Mouse (Mus musculus): Measurements from ENCODE around the gene Tet3. TPM values are rescaled to one million over a fixed set of nuclear protein-coding genes. Genes with fewer than 3 reads are reported as not detected.

Gene Tet3
- polyA plus RNA-seq, 1 experiment, result 32.6 TPM

DNA sequence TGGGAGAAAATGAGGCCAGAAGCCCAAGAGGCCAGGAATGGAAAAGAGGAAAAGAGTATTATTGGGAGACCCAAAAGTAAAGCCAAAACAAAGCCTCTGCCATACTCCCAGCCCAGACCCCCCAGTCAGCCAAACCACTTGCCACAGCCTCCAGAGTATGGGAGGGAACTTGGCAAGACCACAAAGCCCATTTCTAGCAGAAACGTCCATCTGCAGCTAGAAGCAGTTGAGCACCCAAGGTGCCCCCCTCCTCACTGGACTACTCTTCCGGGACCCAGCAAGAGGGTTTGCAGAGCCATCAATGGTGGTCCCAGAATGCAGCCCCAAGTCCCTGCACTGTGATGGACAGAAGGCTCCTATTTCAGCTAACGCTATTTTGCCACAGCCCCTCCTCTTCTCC, 21.1 kb downstream of the Tet3 start:
- Histone ChIP-seq H3K36me3 (ENCODE audit: control insufficient read depth, insufficient read depth, low read length) (no peaks in the 10 kb centered on the region), H3K27ac (ENCODE audit: control insufficient read depth, insufficient read depth, low read length) (no peak overlapping the region), H3K4me1 (replicated peaks; ENCODE audit: control insufficient read depth, insufficient read depth, low read length) (peaks cover 46% of the 10 kb centered on the region), H3K27me3 (ENCODE audit: control insufficient read depth, insufficient read depth, low read length) (no peaks in the 10 kb centered on the region), H3K4me3 (ENCODE audit: control insufficient read depth, insufficient read depth, low read length) (no peak overlapping the region)
- WGBS, result 29% methylated on average over 3 of the region's 3 CpGs
- TF ChIP-seq CTCF (IDR thresholded peaks at IDR 0.05; ENCODE audit: borderline replicate concordance, control insufficient read depth, extremely low read depth, insufficient read depth, low read length, poor library complexity) (no peak), POLR2A (IDR thresholded peaks at IDR 0.05; ENCODE audit: control insufficient read depth, extremely low read depth, insufficient read depth, low read length, poor library complexity) (no peak)
- DNase-seq, result no peak

DNA sequence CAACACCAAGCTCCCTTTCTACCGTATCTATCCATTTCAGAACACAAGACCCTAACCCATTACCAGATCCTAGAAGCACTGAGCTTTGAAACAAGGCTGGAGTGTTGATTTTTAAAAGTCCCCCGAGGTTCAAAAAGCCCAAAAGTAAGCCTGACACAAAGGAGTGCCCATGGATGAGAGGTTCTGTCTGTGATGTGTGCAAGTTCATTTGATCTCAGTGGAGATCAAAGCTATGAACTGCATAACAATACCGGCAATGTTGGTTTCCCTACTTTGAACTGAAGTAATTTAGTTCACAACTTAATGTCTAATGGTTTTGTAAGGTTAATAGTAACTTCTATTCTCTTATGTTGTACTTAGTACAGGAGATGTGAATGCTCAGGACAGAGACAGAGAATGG, 21.7 kb downstream of the Tet3 start:
- H3K36me3 ChIP-seq (ENCODE audit: control insufficient read depth, insufficient read depth, low read length), result no peaks in the 10 kb centered on the region
- H3K4me3 ChIP-seq (ENCODE audit: control insufficient read depth, insufficient read depth, low read length), result no peak overlapping the region
- H3K4me1 ChIP-seq (replicated peaks; ENCODE audit: control insufficient read depth, insufficient read depth, low read length), result peaks cover 46% of the 10 kb centered on the region
- no peaks in the 10 kb centered on the region for H3K27me3 ChIP-seq (ENCODE audit: control insufficient read depth, insufficient read depth, low read length)
- TF ChIP-seq CTCF (IDR thresholded peaks at IDR 0.05; ENCODE audit: borderline replicate concordance, control insufficient read depth, extremely low read depth, insufficient read depth, low read length, poor library complexity) (no peak), POLR2A (IDR thresholded peaks at IDR 0.05; ENCODE audit: control insufficient read depth, extremely low read depth, insufficient read depth, low read length, poor library complexity) (no peak)
- no peak overlapping the region for H3K27ac ChIP-seq (ENCODE audit: control insufficient read depth, insufficient read depth, low read length)
- DNase-seq, result no peak
- WGBS, result 30% methylated on average over 3 of the region's 3 CpGs

DNA sequence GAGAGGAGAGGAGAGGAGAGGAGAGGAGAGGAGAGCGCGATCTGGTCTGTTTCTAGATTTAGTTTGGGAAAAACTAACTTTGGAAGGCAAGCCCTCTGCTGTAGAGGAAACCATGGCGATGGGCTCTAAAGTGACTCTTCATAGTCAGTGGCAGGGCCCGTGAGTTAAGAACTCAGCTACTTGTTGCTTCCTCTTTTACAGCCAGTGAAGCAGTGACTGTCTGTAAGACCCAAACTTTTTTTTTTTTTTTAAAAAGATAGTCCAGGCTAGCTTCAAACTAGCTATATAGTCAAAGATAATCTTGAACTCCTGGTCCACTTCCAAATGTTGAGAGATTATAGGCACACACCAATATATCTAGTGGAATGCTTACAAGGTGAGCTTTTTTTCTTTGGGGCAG, 22.3 kb downstream of the Tet3 start:
- peaks cover 39% of the 10 kb centered on the region for H3K4me1 ChIP-seq (replicated peaks; ENCODE audit: control insufficient read depth, insufficient read depth, low read length)
- WGBS, result 66% methylated on average over 4 of the region's 4 CpGs
- DNase-seq, result no peak
- no peak overlapping the region for H3K4me3 ChIP-seq (ENCODE audit: control insufficient read depth, insufficient read depth, low read length)
- TF ChIP-seq CTCF (IDR thresholded peaks at IDR 0.05; ENCODE audit: borderline replicate concordance, control insufficient read depth, extremely low read depth, insufficient read depth, low read length, poor library complexity) (no peak), POLR2A (IDR thresholded peaks at IDR 0.05; ENCODE audit: control insufficient read depth, extremely low read depth, insufficient read depth, low read length, poor library complexity) (no peak)
- H3K27me3 ChIP-seq (ENCODE audit: control insufficient read depth, insufficient read depth, low read length), result no peaks in the 10 kb centered on the region
- H3K36me3 ChIP-seq (ENCODE audit: control insufficient read depth, insufficient read depth, low read length), result no peaks in the 10 kb centered on the region
- no peak overlapping the region for H3K27ac ChIP-seq (ENCODE audit: control insufficient read depth, insufficient read depth, low read length)

DNA sequence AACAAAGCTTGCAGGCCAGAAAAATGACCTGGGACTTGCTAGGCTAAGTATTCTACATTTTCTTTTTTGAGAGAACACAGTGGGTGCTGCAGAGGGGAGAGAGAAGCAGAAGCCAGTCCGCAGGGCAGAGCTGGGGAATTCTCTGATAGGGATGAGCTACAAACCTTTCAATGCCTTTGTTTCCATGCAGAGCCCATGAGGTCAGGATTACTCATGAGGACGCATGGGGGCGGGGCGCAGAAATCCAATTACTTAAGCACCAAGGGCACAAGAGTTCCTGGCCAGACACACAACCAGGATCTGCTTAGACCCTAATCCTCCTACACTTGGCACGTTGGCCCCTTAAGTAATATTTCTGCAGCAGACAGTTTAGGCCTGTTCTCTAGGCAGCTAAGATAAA, 23.7 kb downstream of the Tet3 start:
- Histone ChIP-seq H3K36me3 (ENCODE audit: control insufficient read depth, insufficient read depth, low read length) (no peaks in the 10 kb centered on the region), H3K4me3 (ENCODE audit: control insufficient read depth, insufficient read depth, low read length) (no peak overlapping the region), H3K4me1 (replicated peaks; ENCODE audit: control insufficient read depth, insufficient read depth, low read length) (peaks cover 29% of the 10 kb centered on the region), H3K27me3 (ENCODE audit: control insufficient read depth, insufficient read depth, low read length) (no peaks in the 10 kb centered on the region), H3K27ac (ENCODE audit: control insufficient read depth, insufficient read depth, low read length) (no peak overlapping the region)
- TF ChIP-seq POLR2A (IDR thresholded peaks at IDR 0.05; ENCODE audit: control insufficient read depth, extremely low read depth, insufficient read depth, low read length, poor library complexity), result no peak
- TF ChIP-seq CTCF (IDR thresholded peaks at IDR 0.05; ENCODE audit: borderline replicate concordance, control insufficient read depth, extremely low read depth, insufficient read depth, low read length, poor library complexity), result no peak
- no peak for DNase-seq
- WGBS, result 100% methylated on average over 5 of the region's 5 CpGs

DNA sequence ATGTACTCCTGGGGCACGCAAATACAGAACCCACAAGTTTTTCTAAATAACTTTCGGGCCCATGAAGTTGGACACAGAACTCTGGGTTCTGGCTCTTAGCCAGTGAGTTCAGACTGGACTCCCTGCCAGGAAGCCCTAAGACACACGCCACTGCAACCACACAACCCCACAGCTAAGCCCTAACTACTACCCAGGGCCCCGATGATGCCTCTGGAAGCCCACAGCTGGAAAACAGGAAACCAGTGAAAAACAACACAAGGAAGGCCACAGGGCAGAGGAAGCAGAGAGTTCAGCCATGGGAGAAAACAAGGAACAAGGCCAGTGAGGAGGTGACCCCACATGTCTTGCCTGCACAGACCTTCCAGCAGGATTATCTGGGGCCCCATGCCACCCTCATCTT, 25.3 kb downstream of the Tet3 start:
- no peak overlapping the region for H3K27ac ChIP-seq (ENCODE audit: control insufficient read depth, insufficient read depth, low read length)
- WGBS, result 82% methylated on average over 4 of the region's 4 CpGs

DNA sequence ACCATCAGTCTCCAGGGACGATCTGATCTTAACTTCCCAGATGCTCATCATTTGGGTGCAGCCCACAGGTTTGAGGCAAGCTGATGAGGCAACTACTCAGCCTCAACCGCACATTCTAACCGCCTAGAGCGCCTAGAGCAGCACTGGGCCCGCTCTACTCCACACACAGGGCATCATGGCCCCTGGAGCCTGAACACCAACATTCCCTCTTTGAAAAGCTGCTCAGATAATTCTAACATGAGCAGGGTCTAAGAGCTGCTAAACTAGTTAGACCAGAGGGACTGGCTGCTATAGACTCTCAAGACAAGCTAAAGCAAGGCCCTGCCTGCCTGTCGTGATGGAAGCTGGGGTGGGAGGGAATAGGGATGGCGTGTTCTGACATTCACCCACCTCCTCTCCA, 25.9 kb downstream of the Tet3 start:
- Histone ChIP-seq H3K27ac (ENCODE audit: control insufficient read depth, insufficient read depth, low read length) (no peak overlapping the region), H3K4me1 (replicated peaks; ENCODE audit: control insufficient read depth, insufficient read depth, low read length) (peaks cover 20% of the 10 kb centered on the region), H3K4me3 (ENCODE audit: control insufficient read depth, insufficient read depth, low read length) (no peak overlapping the region), H3K36me3 (ENCODE audit: control insufficient read depth, insufficient read depth, low read length) (no peaks in the 10 kb centered on the region), H3K27me3 (ENCODE audit: control insufficient read depth, insufficient read depth, low read length) (no peaks in the 10 kb centered on the region)
- TF ChIP-seq CTCF (IDR thresholded peaks at IDR 0.05; ENCODE audit: borderline replicate concordance, control insufficient read depth, extremely low read depth, insufficient read depth, low read length, poor library complexity) (no peak), POLR2A (IDR thresholded peaks at IDR 0.05; ENCODE audit: control insufficient read depth, extremely low read depth, insufficient read depth, low read length, poor library complexity) (no peak)
- WGBS, result 90% methylated on average over 7 of the region's 7 CpGs
- DNase-seq, result no peak

More for the DNA sequence above, 25.3 kb downstream of the Tet3 start:
- Histone ChIP-seq H3K4me1 (replicated peaks; ENCODE audit: control insufficient read depth, insufficient read depth, low read length) (peaks cover 18% of the 10 kb centered on the region), H3K4me3 (ENCODE audit: control insufficient read depth, insufficient read depth, low read length) (no peak overlapping the region), H3K36me3 (ENCODE audit: control insufficient read depth, insufficient read depth, low read length) (no peaks in the 10 kb centered on the region), H3K27me3 (ENCODE audit: control insufficient read depth, insufficient read depth, low read length) (no peaks in the 10 kb centered on the region)
- no peak for DNase-seq
- no peak for TF ChIP-seq POLR2A (IDR thresholded peaks at IDR 0.05; ENCODE audit: control insufficient read depth, extremely low read depth, insufficient read depth, low read length, poor library complexity)
- no peak for TF ChIP-seq CTCF (IDR thresholded peaks at IDR 0.05; ENCODE audit: borderline replicate concordance, control insufficient read depth, extremely low read depth, insufficient read depth, low read length, poor library complexity)

All from thymus, adult 2 months (tissue).